Mouse (Mus musculus) cerebellum, adult 9-10 months (tissue): ENCODE measurements around the gene Olfr736.

Experiments
- DNase-seq: peaks from one replicate; pipeline ENCODE4 v3.0.0; 2022

Gene Olfr736

DNA sequence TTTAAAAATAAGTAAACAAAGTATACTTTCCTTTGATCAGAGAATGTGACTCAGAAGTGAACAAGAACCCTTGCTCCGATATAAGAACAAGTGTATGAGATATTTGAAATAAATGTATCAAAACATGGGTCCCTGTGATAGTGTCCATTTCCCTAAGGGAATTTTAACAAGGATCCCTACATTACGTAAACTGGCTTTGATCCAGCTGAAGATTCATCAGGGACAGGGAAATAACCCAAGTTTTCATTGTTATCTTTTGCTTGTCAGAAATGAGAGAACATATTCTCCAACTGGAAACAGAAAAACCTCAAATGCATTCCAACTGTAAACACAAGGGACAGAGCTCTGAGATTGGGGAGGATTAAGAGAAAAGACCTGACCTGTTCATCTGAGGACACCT, at the start of gene Olfr736:
Gene Olfr736, plus strand, starts transcription at position 301 of the 400 bp plus-strand sequence.
- DNase-seq: no peak

DNA sequence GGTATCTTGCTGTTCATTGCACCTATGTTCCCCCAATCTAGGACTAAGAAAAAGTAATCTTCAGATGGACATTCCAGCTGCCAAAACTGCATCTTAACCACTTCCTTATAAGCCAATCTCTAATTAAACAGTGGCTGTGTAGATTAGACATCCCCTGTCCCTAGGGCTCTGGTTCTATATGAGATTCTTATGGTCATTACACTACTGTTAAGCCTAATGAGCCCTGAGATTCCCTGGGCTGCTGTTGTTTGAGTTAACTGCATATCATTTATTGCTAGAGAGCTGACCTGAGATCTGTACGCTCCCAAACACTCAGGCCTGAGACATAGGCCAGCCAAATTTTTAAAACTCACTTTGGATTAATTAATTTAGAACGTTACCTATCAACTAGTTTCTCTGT, 32.2 kb upstream of the Olfr736 start, which contains the start of gene Olfr735:
Gene Olfr735, minus strand, starts transcription at position 77 of the 400 bp plus-strand sequence.
- no peak for DNase-seq

DNA sequence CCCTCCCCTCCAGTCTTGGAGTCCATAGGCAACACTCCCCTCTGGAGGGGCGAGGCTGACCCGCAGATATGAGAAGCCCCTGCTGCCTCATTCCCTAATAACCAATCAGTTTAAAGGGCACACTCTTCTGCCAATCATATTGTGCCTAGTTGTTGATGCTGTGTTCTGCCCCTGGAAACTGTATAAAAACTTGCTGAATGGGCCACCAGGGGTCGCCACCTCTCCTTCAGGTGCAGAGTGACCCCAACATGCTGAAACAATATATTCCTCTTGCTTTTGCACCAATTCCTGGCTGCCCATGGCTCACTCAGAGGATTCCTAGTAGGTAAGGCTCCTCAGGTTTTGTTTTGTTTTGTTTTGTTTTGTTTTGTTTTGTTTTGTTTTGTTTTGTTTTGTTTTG, 28.5 kb upstream of the Olfr736 start:
- no peak for DNase-seq

DNA sequence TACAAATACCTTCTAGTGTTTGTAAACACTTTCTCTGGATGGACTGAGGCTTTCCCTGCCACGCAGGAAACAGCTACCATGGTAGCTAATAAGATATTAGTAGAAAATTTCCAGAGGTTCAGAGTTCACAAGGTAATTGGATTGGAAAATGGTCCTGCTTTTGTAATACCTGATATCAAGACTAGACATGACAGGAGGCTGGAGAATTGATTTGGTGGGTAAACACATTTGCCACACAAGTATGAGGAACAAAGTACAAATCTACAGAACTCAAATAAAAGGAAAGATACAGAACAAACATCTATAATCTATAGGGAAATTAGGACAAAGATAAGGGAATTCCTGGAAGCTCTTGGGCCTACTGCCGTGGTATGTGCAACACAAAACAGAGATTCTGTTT, 24.2 kb upstream of the Olfr736 start:
- no peak for DNase-seq

DNA sequence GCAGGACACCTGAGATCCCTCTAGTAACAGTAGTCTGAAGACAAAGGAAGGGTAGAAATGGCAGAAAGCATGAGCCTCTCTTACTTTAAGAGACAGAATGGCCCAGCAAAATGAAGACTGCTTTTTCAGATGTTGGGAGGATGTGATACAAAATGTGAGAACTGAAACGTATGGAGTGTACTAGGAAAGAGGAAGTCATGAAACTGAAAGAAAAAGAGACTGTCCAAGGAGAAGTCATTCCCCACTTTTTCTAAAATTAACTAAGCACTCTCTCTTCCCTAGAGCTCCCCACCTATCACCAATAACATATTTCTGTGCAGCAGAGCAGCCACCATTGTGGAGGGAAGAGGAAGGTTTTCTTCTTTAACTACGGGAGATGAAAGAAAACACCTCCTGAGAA, 23.4 kb upstream of the Olfr736 start, which contains the start of gene Tlr11:
Gene Tlr11, plus strand, starts transcription at position 322 of the 400 bp plus-strand sequence.
- DNase-seq: no peak

DNA sequence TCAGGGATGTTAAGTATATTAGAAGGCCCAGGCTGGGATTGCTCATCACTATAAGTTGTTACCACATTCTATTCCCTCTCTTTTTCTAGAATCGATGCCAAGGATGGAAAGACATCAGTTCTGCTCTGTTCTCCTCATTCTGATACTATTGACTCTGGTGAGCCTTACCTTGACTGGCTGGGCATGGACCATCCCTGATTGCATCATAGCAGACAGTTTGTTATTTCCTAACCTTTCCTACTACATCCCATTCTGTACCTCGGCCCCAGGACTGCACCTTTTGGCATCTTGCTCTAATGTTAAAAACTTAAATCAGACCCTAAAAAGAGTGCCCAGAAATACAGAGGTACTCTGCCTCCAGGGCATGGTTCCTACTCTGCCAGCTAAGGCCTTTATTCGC, 20.5 kb upstream of the Olfr736 start:
- DNase-seq: no peak

DNA sequence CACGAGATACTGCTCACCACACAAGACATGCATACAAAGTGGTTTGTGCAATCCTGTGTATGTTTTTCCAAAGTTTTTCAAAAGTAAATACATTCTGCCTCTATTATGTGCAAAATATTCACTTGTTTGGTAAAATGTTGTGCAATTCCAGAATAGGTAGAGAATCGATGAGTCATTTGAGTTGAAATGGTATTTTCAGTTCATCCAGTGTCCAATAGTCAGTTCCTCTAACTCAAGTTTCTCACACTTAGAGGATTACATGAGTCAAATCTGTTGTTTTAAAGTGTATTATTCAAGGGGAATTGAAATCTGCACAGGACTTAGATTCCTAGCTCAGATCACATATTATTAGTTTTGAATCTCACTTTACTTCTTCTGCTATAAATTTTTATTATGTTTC, 17.4 kb upstream of the Olfr736 start:
- no peak for DNase-seq

DNA sequence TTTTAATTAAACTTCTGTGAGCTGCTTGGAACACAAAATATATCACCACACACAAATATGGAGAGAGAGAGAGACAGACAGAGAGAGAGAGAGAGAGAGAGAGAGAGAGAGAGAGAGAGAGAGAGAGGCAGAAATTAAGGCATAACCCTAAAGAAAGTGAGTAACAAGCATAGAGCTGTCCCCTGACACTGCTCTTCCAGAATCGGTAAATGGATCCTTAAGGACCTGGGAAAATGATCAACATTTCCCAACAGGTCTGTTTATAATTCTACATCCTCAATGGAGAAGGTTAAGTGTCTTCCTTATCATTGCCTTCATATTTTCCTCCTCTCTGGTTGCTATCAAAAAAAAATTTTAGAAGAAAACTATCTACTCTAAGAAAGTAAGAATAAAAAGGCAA, 26.3 kb downstream of the Olfr736 start, which contains the start of gene Olfr738:
Gene Olfr738, plus strand, starts transcription at position 301 of the 400 bp plus-strand sequence.
- DNase-seq: no peak

DNA sequence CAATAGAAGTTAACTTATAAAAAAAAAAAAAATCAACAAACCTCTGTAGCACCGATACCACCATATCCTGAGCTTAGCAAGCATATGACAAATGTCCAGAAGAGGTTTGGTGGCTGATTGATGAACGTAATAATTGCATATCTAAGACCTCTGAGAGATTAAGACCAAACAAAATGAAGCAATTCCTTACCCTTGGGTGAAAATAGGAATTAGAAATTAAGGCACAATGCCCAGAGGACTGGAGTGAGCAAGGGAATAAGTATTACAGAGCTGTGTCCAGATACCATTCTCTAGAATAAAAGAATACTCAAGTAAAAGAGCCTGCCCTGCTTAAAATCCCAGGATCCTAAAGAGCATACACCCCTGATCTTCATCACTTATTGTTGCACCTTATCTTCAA, 37.4 kb downstream of the Olfr736 start, which contains the start of gene Olfr739:
Gene Olfr739, plus strand, starts transcription at position 301 of the 400 bp plus-strand sequence.
- no peak for DNase-seq
